Mouse (Mus musculus) megakaryocyte, embryonic 14.5 days (primary cell): ENCODE results near the gene Ncoa3.

Experiments
- FLI1 ChIP-seq: IDR thresholded peaks from 2 replicates; pipeline ENCODE4 v1.6.1; 2012; ENCODE audit warnings: low read length, inconsistent platforms, mixed read lengths
- GATA1 ChIP-seq: IDR thresholded peaks from 3 replicates; pipeline ENCODE4 v1.6.1; 2012; ENCODE audit warnings: mixed read lengths, low read length, inconsistent platforms, borderline replicate concordance

DNA sequence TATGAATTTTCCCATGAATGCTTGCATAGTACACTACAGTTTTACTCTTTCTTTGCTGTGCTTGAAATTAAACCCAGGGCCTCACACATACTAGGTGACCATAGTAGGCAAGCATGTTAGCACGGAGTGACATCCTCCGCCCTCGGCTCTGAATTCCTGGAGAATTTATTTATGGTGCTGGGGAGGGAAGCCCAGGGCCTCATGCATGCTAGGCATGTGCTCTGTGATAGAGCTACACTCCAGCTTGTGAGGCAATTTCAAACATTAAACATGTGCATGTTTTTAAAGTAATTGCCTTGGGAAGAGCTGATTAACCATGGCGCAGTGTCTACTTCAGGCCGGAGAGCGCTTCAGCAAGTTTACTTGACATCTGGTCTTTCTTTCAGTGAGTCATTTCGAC, 56.4 kb downstream of the Ncoa3 start:
- TF ChIP-seq GATA1 = no peak
- TF ChIP-seq FLI1 = no peak
